Mouse (Mus musculus) neural tube, embryonic 15.5 days (tissue): ENCODE results near the gene Frmd5. TPM values are rescaled to one million over a fixed set of nuclear protein-coding genes. Genes with fewer than 3 reads are reported as not detected.

ENCODE experiments used
- ATAC-seq: fragments of 200-750 bp; cut with Nextera tagmentation; 2 replicates; pipeline ENCODE4 v1.8.0; 2017; ENCODE audit warnings: mild to moderate bottlenecking, moderate TSS enrichment, moderate library complexity; ENCODE audit not compliant: low FRiP score
- H3K27ac ChIP-seq: fragments of 300-500 bp; sonication (generic); replicated peaks from 2 replicates; pipeline ENCODE4 v1.5.1; 2015; ENCODE audit warnings: mild to moderate bottlenecking, inconsistent platforms
- H3K27me3 ChIP-seq: fragments of 300-500 bp; sonication (generic); replicated peaks from 2 replicates; pipeline ENCODE4 v1.6.1; 2015; ENCODE audit warnings: inconsistent platforms
- H3K36me3 ChIP-seq: fragments of 300-500 bp; sonication (generic); 2 replicates; pipeline ENCODE4 v1.6.1; 2015; ENCODE audit warnings: inconsistent platforms
- H3K4me1 ChIP-seq: fragments of 300-500 bp; sonication (generic); 2 replicates; pipeline ENCODE4 v1.6.1; 2015; ENCODE audit warnings: inconsistent platforms
- H3K4me2 ChIP-seq: fragments of 300-500 bp; sonication (generic); 2 replicates; pipeline ENCODE4 v1.6.1; 2015; ENCODE audit warnings: inconsistent platforms, mild to moderate bottlenecking, moderate library complexity
- H3K4me3 ChIP-seq: fragments of 300-500 bp; sonication (generic); replicated peaks from 2 replicates; pipeline ENCODE4 v1.5.1; 2015; ENCODE audit warnings: mild to moderate bottlenecking, inconsistent platforms
- H3K9ac ChIP-seq: fragments of 300-500 bp; sonication (generic); replicated peaks from 2 replicates; pipeline ENCODE4 v1.6.1; 2015; ENCODE audit warnings: mild to moderate bottlenecking, inconsistent platforms
- H3K9me3 ChIP-seq: fragments of 300-500 bp; sonication (generic); replicated peaks from 2 replicates; pipeline ENCODE4 v1.6.1; 2016; ENCODE audit warnings: inconsistent platforms
- WGBS: fragments of 180-500 bp; shearing (Covaris S2); methylation state at CpG from one replicate; pipeline ENCODE4 v1.1.7; 2015; ENCODE audit warnings: mixed read lengths; 5-methylcytosine and 5-hydroxymethylcytosine counted together
- polyA plus RNA-seq: library from polyadenylated mRNA; unstranded; fragments of >200 nt; fragmentation: Nextera tagmentation; extraction: Ambion mirVana; gene quantifications from 2 replicates; pipeline ENCODE4 v1.2.1, GENCODE M21; 2015

Frmd5 gene
- polyA plus RNA-seq, 1 experiment from 2014 or later = 24.1 TPM

- Histone ChIP-seq H3K9me3 (no peaks in the 10 kb centered on the region), H3K4me2 (no peak overlapping the region), H3K4me1 (peaks cover 27% of the 10 kb centered on the region), H3K27me3 (no peaks in the 10 kb centered on the region), H3K9ac (no peak overlapping the region), H3K27ac (no peak overlapping the region), H3K4me3 (no peak overlapping the region), H3K36me3 (no peaks in the 10 kb centered on the region)
- no peak for ATAC-seq
- WGBS = 39% methylated on average over 3 of the region's 3 CpGs
Measured at GRCm38 (mm10) chr2:121594131-121594530, 212.8 kb downstream of the Frmd5 start.

- Histone ChIP-seq H3K27ac (peak overlapping the region; percentile 56), H3K4me3 (no peak overlapping the region)
- WGBS = 32% methylated on average over 4 of the region's 4 CpGs
Measured at GRCm38 (mm10) chr2:121588309-121588694, 218.6 kb downstream of the Frmd5 start.

GRCm38 (mm10) chr2:121587523-121588308 is 219.2 kb downstream of the Frmd5 start:
- H3K4me3 ChIP-seq = no peak overlapping the region
- WGBS = 40% methylated on average over 12 of the region's 12 CpGs
- H3K9me3 ChIP-seq = no peaks in the 10 kb centered on the region
- no peak overlapping the region for H3K4me2 ChIP-seq
- no peaks in the 10 kb centered on the region for H3K36me3 ChIP-seq
- H3K27ac ChIP-seq = no peak overlapping the region
- no peaks in the 10 kb centered on the region for H3K27me3 ChIP-seq
- peaks cover 18% of the 10 kb centered on the region for H3K4me1 ChIP-seq
- ATAC-seq = no peak
- no peak overlapping the region for H3K9ac ChIP-seq

More at GRCm38 (mm10) chr2:121588309-121588694, 218.6 kb downstream of the Frmd5 start:
- Histone ChIP-seq H3K36me3 (no peaks in the 10 kb centered on the region), H3K9me3 (no peaks in the 10 kb centered on the region), H3K4me1 (peaks cover 16% of the 10 kb centered on the region), H3K27me3 (no peaks in the 10 kb centered on the region), H3K4me2 (no peak overlapping the region), H3K9ac (no peak overlapping the region)
- ATAC-seq = no peak

GRCm38 (mm10) chr2:121584705-121585104 is 222.2 kb downstream of the Frmd5 start:
- ATAC-seq = no peak
- Histone ChIP-seq H3K4me3 (no peak overlapping the region), H3K4me1 (peaks cover 18% of the 10 kb centered on the region), H3K9ac (no peak overlapping the region), H3K4me2 (no peak overlapping the region), H3K36me3 (no peaks in the 10 kb centered on the region), H3K9me3 (no peaks in the 10 kb centered on the region), H3K27me3 (no peaks in the 10 kb centered on the region), H3K27ac (no peak overlapping the region)
- WGBS = 74% methylated on average over 5 of the region's 5 CpGs

GRCm38 (mm10) chr2:121583468-121584116 is 223.3 kb downstream of the Frmd5 start:
- peak; percentile 79 for ATAC-seq
- no peaks in the 10 kb centered on the region for H3K27me3 ChIP-seq
- H3K4me2 ChIP-seq = no peak overlapping the region
- peaks cover 13% of the 10 kb centered on the region for H3K4me1 ChIP-seq
- no peaks in the 10 kb centered on the region for H3K36me3 ChIP-seq
- 38% methylated on average over 13 of the region's 13 CpGs for WGBS
- H3K9ac ChIP-seq = no peak overlapping the region
- H3K4me3 ChIP-seq = no peak overlapping the region
- H3K27ac ChIP-seq = no peak overlapping the region; the same call in 1 of the 2 replicates
- no peaks in the 10 kb centered on the region for H3K9me3 ChIP-seq

GRCm38 (mm10) chr2:121582809-121583376 is 224.0 kb downstream of the Frmd5 start:
- Histone ChIP-seq H3K27me3 (no peaks in the 10 kb centered on the region), H3K36me3 (no peaks in the 10 kb centered on the region), H3K4me1 (peaks cover 6% of the 10 kb centered on the region), H3K27ac (no peak overlapping the region; the same call in 1 of the 2 replicates), H3K4me2 (no peak overlapping the region), H3K4me3 (no peak overlapping the region), H3K9me3 (no peaks in the 10 kb centered on the region), H3K9ac (no peak overlapping the region)
- ATAC-seq = no peak
- WGBS = 50% methylated on average over 13 of the region's 13 CpGs

GRCm38 (mm10) chr2:121575741-121576201 is 231.1 kb downstream of the Frmd5 start:
- Histone ChIP-seq H3K9me3 (no peaks in the 10 kb centered on the region), H3K4me2 (no peak overlapping the region), H3K27ac (no peak overlapping the region), H3K4me1 (no peaks in the 10 kb centered on the region), H3K9ac (no peak overlapping the region), H3K36me3 (peaks cover 10% of the 10 kb centered on the region), H3K27me3 (no peaks in the 10 kb centered on the region), H3K4me3 (no peak overlapping the region)
- WGBS = 55% methylated on average over 8 of the region's 8 CpGs
- ATAC-seq = no peak

GRCm38 (mm10) chr2:121574066-121574630 is 232.7 kb downstream of the Frmd5 start:
- Histone ChIP-seq H3K4me2 (no peak overlapping the region), H3K4me1 (no peaks in the 10 kb centered on the region), H3K4me3 (no peak overlapping the region), H3K9me3 (no peaks in the 10 kb centered on the region), H3K27me3 (no peaks in the 10 kb centered on the region), H3K9ac (no peak overlapping the region), H3K27ac (no peak overlapping the region), H3K36me3 (peaks cover 10% of the 10 kb centered on the region)
- ATAC-seq = no peak
- WGBS = 86% methylated on average over 9 of the region's 9 CpGs

GRCm38 (mm10) chr2:121571780-121572179 is 235.1 kb downstream of the Frmd5 start:
- WGBS = 18% methylated on average over 7 of the region's 7 CpGs
- no peaks in the 10 kb centered on the region for H3K9me3 ChIP-seq

GRCm38 (mm10) chr2:121570999-121571655 is 235.8 kb downstream of the Frmd5 start:
- no peak overlapping the region for H3K27ac ChIP-seq
- no peak overlapping the region for H3K4me3 ChIP-seq
- ATAC-seq = no peak
- H3K9me3 ChIP-seq = no peaks in the 10 kb centered on the region
- 78% methylated on average over 8 of the region's 8 CpGs for WGBS
- H3K4me2 ChIP-seq = no peak overlapping the region
- H3K9ac ChIP-seq = no peak overlapping the region
- H3K27me3 ChIP-seq = no peaks in the 10 kb centered on the region
- H3K36me3 ChIP-seq = peaks cover 13% of the 10 kb centered on the region
- H3K4me1 ChIP-seq = peaks cover 7% of the 10 kb centered on the region; the same call in 1 of the 2 replicates

More at GRCm38 (mm10) chr2:121571780-121572179, 235.1 kb downstream of the Frmd5 start:
- Histone ChIP-seq H3K27me3 (no peaks in the 10 kb centered on the region), H3K9ac (no peak overlapping the region), H3K4me1 (0 out of 2 replicates have a peak, but pooled peaks cover under 1% of the 10 kb centered on the region), H3K36me3 (peaks cover 13% of the 10 kb centered on the region), H3K4me2 (no peak overlapping the region), H3K4me3 (no peak overlapping the region), H3K27ac (no peak overlapping the region)
- peak; percentile 88 for ATAC-seq

GRCm38 (mm10) chr2:121570049-121570448 is 236.8 kb downstream of the Frmd5 start:
- Histone ChIP-seq H3K36me3 (peaks cover 13% of the 10 kb centered on the region), H3K9me3 (no peaks in the 10 kb centered on the region)
- 92% methylated on average over 3 of the region's 3 CpGs for whole genome bisulfite sequencing

More at GRCm38 (mm10) chr2:121570049-121570448, 236.8 kb downstream of the Frmd5 start:
- Histone ChIP-seq H3K27ac (no peak overlapping the region), H3K4me3 (no peak overlapping the region), H3K27me3 (no peaks in the 10 kb centered on the region), H3K4me1 (peaks cover 9% of the 10 kb centered on the region; the same call in 1 of the 2 replicates), H3K4me2 (no peak overlapping the region), H3K9ac (no peak overlapping the region)
- ATAC-seq = no peak
